Mouse (Mus musculus) hindbrain, embryonic 13.5 days (tissue): ENCODE results near the gene Phlda3. TPM values are rescaled to one million over a fixed set of nuclear protein-coding genes. Genes with fewer than 3 reads are reported as not detected.
A peak's percentile ranks its signal among the peaks of the same experiment; 100 is the strongest.

Experiments used
- ATAC-seq: fragments of 200-750 bp; cut with Nextera tagmentation; 2 replicates; pipeline ENCODE4 v1.8.0; 2017; ENCODE audit warnings: moderate TSS enrichment; ENCODE audit not compliant: low FRiP score
- H3K27ac ChIP-seq: fragments of 300-500 bp; sonication (generic); 2 replicates; pipeline ENCODE4 v1.5.1; 2015; ENCODE audit warnings: inconsistent platforms, mild to moderate bottlenecking, moderate library complexity
- H3K27me3 ChIP-seq: fragments of 300-500 bp; sonication (generic); 2 replicates; pipeline ENCODE4 v1.6.1; 2015; ENCODE audit warnings: mild to moderate bottlenecking, inconsistent platforms
- H3K36me3 ChIP-seq: fragments of 300-500 bp; sonication (generic); 2 replicates; pipeline ENCODE4 v1.6.1; 2015; ENCODE audit warnings: mild to moderate bottlenecking, inconsistent platforms
- H3K4me1 ChIP-seq: fragments of 300-500 bp; sonication (generic); replicated peaks from 2 replicates; pipeline ENCODE4 v1.6.1; 2015; ENCODE audit warnings: inconsistent platforms
- H3K4me2 ChIP-seq: fragments of 300-500 bp; sonication (generic); 2 replicates; pipeline ENCODE4 v1.6.1; 2015; ENCODE audit warnings: inconsistent platforms, mild to moderate bottlenecking, moderate library complexity
- H3K4me3 ChIP-seq: fragments of 300-500 bp; sonication (generic); 2 replicates; pipeline ENCODE4 v1.5.1; 2015; ENCODE audit warnings: mild to moderate bottlenecking, inconsistent platforms
- H3K9ac ChIP-seq: fragments of 300-500 bp; sonication (generic); 2 replicates; pipeline ENCODE4 v1.6.1; 2015; ENCODE audit warnings: mild to moderate bottlenecking, inconsistent platforms
- H3K9me3 ChIP-seq: fragments of 300-500 bp; sonication (generic); 2 replicates; pipeline ENCODE4 v1.6.1; 2016; ENCODE audit warnings: inconsistent platforms
- WGBS: fragments of 180-500 bp; shearing (Covaris S2); methylation state at CpG from one replicate; pipeline ENCODE4 v1.1.7; 2015; 5-methylcytosine and 5-hydroxymethylcytosine counted together
- polyA plus RNA-seq: library from polyadenylated mRNA; unstranded; fragments of >200 nt; fragmentation: Nextera tagmentation; extraction: Ambion mirVana; gene quantifications from 2 replicates; pipeline ENCODE4 v1.2.1, GENCODE M21; 2015

Phlda3 gene
- polyA plus RNA-seq, 1 experiment from 2014 or later = 20.6 TPM

- 29% methylated on average over 4 of the region's 4 CpGs for WGBS
- ATAC-seq = no peak
- Histone ChIP-seq H3K36me3 (no peaks in the 10 kb centered on the region), H3K9me3 (no peaks in the 10 kb centered on the region), H3K4me1 (peaks cover 30% of the 10 kb centered on the region), H3K4me3 (no peak overlapping the region), H3K4me2 (no peak overlapping the region), H3K9ac (no peak overlapping the region), H3K27ac (no peak overlapping the region), H3K27me3 (0 out of 2 replicates have a peak, but pooled peaks cover 10% of the 10 kb centered on the region)
Observed at GRCm38 (mm10) chr1:135780649-135781048, 14.7 kb downstream of the Phlda3 start.

- no peak overlapping the region for H3K9ac ChIP-seq
- no peak overlapping the region for H3K27ac ChIP-seq
- no peak overlapping the region for H3K4me2 ChIP-seq
- 0 out of 2 replicates have a peak, but pooled peaks cover 10% of the 10 kb centered on the region for H3K27me3 ChIP-seq
- H3K36me3 ChIP-seq = no peaks in the 10 kb centered on the region
- no peaks in the 10 kb centered on the region for H3K9me3 ChIP-seq
- H3K4me1 ChIP-seq = peaks cover 30% of the 10 kb centered on the region
- H3K4me3 ChIP-seq = no peak overlapping the region
- ATAC-seq = peak; percentile 69
- 9% methylated on average over 13 of the region's 13 CpGs for WGBS
Observed at GRCm38 (mm10) chr1:135781220-135781619, 15.3 kb downstream of the Phlda3 start.

- Histone ChIP-seq H3K9ac (no peak overlapping the region), H3K27me3 (0 out of 2 replicates have a peak, but pooled peaks cover 5% of the 10 kb centered on the region), H3K27ac (no peak overlapping the region), H3K9me3 (no peaks in the 10 kb centered on the region), H3K4me1 (peaks cover 30% of the 10 kb centered on the region), H3K4me2 (no peak overlapping the region), H3K4me3 (no peak overlapping the region), H3K36me3 (no peaks in the 10 kb centered on the region)
- WGBS = 11% methylated on average over 10 of the region's 10 CpGs
- ATAC-seq = no peak
Observed at GRCm38 (mm10) chr1:135782816-135783215, 16.9 kb downstream of the Phlda3 start.

GRCm38 (mm10) chr1:135787799-135788198, 21.9 kb downstream of the Phlda3 start:
- Histone ChIP-seq H3K27me3 (peaks cover 16% of the 10 kb centered on the region; the same call in 1 of the 2 replicates), H3K4me1 (peaks cover 6% of the 10 kb centered on the region), H3K36me3 (no peaks in the 10 kb centered on the region), H3K4me2 (no peak overlapping the region), H3K9ac (no peak overlapping the region), H3K4me3 (no peak overlapping the region), H3K27ac (no peak overlapping the region), H3K9me3 (no peaks in the 10 kb centered on the region)
- WGBS = 49% methylated on average over 3 of the region's 3 CpGs
- ATAC-seq = no peak

GRCm38 (mm10) chr1:135788708-135789107, 22.8 kb downstream of the Phlda3 start:
- peaks cover 20% of the 10 kb centered on the region; the same call in 1 of the 2 replicates for H3K27me3 ChIP-seq
- no peak overlapping the region for H3K27ac ChIP-seq
- no peak overlapping the region for H3K4me3 ChIP-seq
- peaks cover 4% of the 10 kb centered on the region for H3K4me1 ChIP-seq
- no peak overlapping the region for H3K9ac ChIP-seq
- no peaks in the 10 kb centered on the region for H3K36me3 ChIP-seq
- H3K9me3 ChIP-seq = no peaks in the 10 kb centered on the region
- ATAC-seq = no peak
- H3K4me2 ChIP-seq = 0 out of 2 replicates have a peak overlapping the region, but pooled peaks have one; percentile 3
- WGBS = 44% methylated on average over 10 of the region's 10 CpGs

GRCm38 (mm10) chr1:135789815-135790214, 23.9 kb downstream of the Phlda3 start:
- no peak overlapping the region for H3K4me2 ChIP-seq
- peaks cover 31% of the 10 kb centered on the region for H3K27me3 ChIP-seq
- no peak overlapping the region for H3K9ac ChIP-seq
- WGBS = 9% methylated on average over 5 of the region's 5 CpGs
- no peak for ATAC-seq
- peaks cover 14% of the 10 kb centered on the region for H3K4me1 ChIP-seq
- no peaks in the 10 kb centered on the region for H3K9me3 ChIP-seq
- no peaks in the 10 kb centered on the region for H3K36me3 ChIP-seq
- H3K27ac ChIP-seq = no peak overlapping the region
- no peak overlapping the region for H3K4me3 ChIP-seq

GRCm38 (mm10) chr1:135792143-135792939, 26.4 kb downstream of the Phlda3 start:
- Histone ChIP-seq H3K4me3 (no peak overlapping the region), H3K9me3 (no peaks in the 10 kb centered on the region), H3K36me3 (no peaks in the 10 kb centered on the region), H3K9ac (no peak overlapping the region), H3K27me3 (peaks cover 37% of the 10 kb centered on the region), H3K4me1 (peaks cover 18% of the 10 kb centered on the region), H3K27ac (no peak overlapping the region), H3K4me2 (no peak overlapping the region)
- 62% methylated on average over 13 of the region's 13 CpGs for WGBS
- no peak for ATAC-seq

GRCm38 (mm10) chr1:135793370-135794215, 27.7 kb downstream of the Phlda3 start:
- no peaks in the 10 kb centered on the region for H3K9me3 ChIP-seq
- H3K36me3 ChIP-seq = no peaks in the 10 kb centered on the region
- 16% methylated on average over 27 of the region's 27 CpGs for WGBS
- no peak overlapping the region for H3K27ac ChIP-seq
- ATAC-seq = no peak
- H3K9ac ChIP-seq = peak overlapping the region; percentile 49; the same call in 1 of the 2 replicates
- peak overlapping the region; percentile 42 for H3K4me2 ChIP-seq
- H3K4me3 ChIP-seq = peak overlapping the region; percentile 15
- H3K27me3 ChIP-seq = peaks cover 37% of the 10 kb centered on the region
- H3K4me1 ChIP-seq = peaks cover 18% of the 10 kb centered on the region

GRCm38 (mm10) chr1:135794216-135795134, 28.6 kb downstream of the Phlda3 start:
- Histone ChIP-seq H3K9me3 (no peaks in the 10 kb centered on the region), H3K4me1 (peaks cover 18% of the 10 kb centered on the region), H3K27me3 (peaks cover 37% of the 10 kb centered on the region), H3K27ac (no peak overlapping the region), H3K4me3 (peak overlapping the region; percentile 15; the same call in 1 of the 2 replicates), H3K4me2 (peak overlapping the region; percentile 42; the same call in 1 of the 2 replicates), H3K9ac (no peak overlapping the region), H3K36me3 (no peaks in the 10 kb centered on the region)
- ATAC-seq = no peak
- 40% methylated on average over 20 of the region's 20 CpGs for WGBS

- Histone ChIP-seq H3K27ac (no peak overlapping the region), H3K4me1 (peaks cover 33% of the 10 kb centered on the region), H3K4me3 (no peak overlapping the region), H3K9me3 (no peaks in the 10 kb centered on the region), H3K27me3 (peaks cover 26% of the 10 kb centered on the region), H3K4me2 (no peak overlapping the region), H3K9ac (no peak overlapping the region), H3K36me3 (no peaks in the 10 kb centered on the region)
- 89% methylated on average over 1 of the region's 1 CpGs for WGBS
- ATAC-seq = no peak
Observed at GRCm38 (mm10) chr1:135798492-135798891, 32.6 kb downstream of the Phlda3 start.

GRCm38 (mm10) chr1:135799109-135799627, 33.2 kb downstream of the Phlda3 start:
- peaks cover 27% of the 10 kb centered on the region for H3K4me1 ChIP-seq
- H3K9ac ChIP-seq = no peak overlapping the region
- no peak overlapping the region for H3K4me2 ChIP-seq
- no peaks in the 10 kb centered on the region for H3K36me3 ChIP-seq
- peaks cover 23% of the 10 kb centered on the region; the same call in 1 of the 2 replicates for H3K27me3 ChIP-seq
- no peak overlapping the region for H3K27ac ChIP-seq
- H3K9me3 ChIP-seq = no peaks in the 10 kb centered on the region
- 70% methylated on average over 8 of the region's 8 CpGs for WGBS
- no peak for ATAC-seq
- no peak overlapping the region for H3K4me3 ChIP-seq
